Mouse (Mus musculus): Measurements from ENCODE around the gene Sgsm2.
A peak's percentile ranks its signal among the peaks of the same experiment; 100 is the strongest.
"Not testable (repeated sequence)": the region's sequence is repeated elsewhere in the genome, so short reads cannot be mapped to it uniquely, and the experiment has no call there.

The Sgsm2 gene

DNA sequence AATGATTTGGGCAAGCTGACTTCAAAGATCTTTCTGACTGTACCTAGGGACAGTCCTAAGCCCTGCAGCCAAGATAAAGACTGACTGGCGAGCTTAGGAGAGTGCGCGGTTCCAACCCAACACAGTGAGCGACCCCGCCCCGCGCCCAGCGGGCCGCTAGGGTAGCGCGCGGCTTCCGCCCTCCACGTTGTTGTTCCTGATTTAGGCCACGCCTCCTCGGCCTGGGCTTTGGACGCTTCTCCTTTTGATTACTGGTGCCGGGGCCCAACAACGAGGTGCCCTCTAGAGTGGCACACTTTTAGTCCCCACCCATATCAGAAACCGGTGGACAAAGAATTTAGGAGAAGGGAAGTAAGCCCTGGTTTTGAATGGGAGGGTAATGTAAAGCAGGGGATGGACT lies 67.0 kb downstream of the Sgsm2 start:
- peak; percentile 51 to 63 for DNase-seq (ENCODE audit: low spot score in 2 of 2)

DNA sequence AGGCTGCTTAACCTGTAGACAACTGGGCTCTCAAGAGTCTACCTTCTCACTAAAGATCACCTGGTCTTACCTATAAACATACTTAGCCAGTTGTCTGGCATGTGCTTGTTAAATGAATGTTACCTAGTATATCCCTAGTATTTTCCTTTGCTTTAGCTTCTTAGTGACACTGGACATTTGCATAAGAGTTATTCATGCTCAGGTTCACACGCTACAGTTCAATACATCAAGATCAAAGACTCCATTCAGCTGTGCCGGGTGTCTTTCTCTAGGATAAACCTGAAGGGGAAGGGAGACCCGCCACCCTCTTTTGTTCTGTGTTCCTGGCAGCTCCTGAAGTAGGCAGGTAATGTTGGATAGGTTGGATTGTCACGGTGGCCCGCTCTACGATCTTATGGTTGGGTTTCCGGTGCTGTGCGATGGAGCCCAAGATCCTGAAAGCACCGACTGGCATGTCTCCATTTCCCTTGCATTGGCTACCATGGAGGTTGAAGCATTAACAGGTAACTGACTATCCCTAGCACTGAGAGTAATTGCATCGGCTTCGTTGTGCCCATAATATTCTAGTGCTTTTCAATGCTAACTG lies 67.8 kb downstream of the Sgsm2 start:
- DNase-seq (ENCODE audit: low spot score in 2 of 2), result no peak

DNA sequence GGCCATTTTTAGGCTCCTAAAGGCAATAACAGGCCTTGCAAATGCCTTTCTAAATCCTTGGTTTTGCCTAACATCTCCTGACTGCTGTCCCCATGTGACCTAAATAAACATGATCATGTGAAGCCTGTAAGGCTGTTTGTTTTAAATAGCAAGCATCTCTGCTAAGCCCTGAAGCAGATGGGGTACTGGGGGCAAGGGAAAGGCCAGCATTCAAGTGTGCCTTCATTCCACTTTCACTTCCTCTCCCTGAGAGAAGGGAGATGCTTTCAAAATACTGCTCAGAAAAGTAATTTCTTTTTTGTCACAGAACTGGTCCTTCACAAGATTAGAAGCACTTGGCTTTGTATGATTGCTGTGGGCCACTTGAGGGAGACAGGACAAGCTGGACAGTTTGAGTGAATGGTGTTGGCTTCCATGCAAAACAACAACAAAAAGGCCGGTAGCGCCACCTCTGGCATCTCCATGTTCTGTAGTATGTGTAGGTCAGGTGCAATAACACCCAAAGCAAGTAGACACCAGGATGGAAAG lies 68.4 kb downstream of the Sgsm2 start:
- no peak for DNase-seq (ENCODE audit: low spot score in 2 of 2)

DNA sequence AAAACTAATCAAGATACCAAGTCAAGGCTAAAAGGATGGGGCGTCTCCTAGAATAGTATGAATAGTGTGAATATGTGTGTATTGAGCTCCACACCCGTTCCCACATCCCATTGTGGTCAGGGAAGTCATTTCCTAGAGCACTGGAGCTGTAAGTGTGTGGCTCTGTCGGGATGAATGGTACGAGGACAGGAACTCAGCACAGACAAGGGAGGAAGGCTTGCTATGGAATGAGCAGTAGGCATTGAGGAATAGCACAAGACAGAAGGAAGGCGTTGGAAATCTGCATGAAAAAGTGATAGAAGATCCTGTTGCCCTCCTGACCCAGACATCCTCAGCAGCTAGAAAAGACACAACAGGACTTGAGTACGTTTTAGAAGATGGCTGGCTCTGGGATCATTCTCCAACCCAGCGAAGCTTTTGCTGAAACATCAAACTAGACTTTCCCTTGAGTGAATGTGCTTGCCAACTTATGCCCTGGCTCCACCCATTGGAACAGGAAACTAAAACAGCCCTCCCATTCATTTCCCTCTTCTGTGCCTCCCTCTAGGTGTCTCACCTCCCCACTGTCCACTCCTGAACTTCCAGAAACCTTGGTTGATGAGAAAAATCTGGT lies 69.0 kb downstream of the Sgsm2 start:
- DNase-seq (ENCODE audit: low spot score in 2 of 2), result no peak

DNA sequence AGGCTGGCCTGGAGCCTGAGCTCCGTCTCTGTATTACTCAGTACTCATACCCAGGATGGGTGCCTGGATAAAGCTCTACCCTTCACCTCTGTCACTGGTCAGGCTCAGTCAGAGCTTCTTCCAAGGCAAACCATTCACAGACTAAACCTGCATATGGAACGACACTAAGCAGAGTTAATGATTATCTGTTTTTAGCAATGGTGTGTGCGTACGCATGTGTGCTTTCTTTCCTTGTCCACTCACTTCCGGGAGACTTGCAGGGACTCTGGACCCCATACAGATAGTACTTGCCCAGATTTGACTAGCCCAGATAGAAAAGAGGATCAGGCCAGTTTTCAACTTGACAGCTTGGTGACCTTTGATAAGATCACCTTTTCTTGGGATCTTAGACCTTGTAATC lies 70.2 kb downstream of the Sgsm2 start:
- DNase-seq (ENCODE audit: low spot score in 2 of 2), result no peak

GRCm38 (mm10) chr11:74826151-74826550 lies 70.7 kb downstream of the Sgsm2 start:
- no peak for DNase-seq (ENCODE audit: low spot score in 2 of 2)

DNA sequence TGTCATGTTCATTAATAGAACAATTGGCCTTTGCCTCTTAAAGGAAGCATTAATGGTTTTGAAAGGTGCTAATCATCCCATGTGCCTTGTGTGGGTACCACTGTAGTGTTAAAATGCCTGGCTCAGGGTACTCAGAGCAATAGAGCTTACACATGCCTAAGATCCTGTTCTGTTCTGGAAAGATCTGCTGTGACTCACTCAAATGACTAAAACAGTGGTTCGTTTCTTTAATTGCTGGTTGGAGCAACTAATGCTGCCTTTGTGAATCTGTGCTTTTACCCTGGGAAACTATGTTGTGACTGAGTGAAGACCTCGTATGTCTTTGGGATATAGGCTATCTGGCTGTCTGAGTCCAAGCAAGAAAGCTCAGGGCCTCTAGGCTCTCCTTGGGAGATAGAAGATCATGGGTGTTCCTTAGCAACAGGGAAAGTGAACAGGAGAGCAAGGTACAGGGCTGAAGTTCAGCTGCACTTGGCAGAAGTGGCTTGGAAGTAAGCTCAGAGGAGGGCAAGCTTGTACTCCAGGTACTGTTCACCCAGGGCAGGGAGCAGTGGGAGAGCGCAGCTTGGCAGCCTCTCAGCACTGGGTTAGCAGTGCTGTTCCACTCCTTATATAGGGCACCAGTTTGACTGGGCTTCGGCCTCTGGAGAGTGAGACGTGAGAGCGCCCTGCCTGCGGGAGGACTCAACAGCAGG lies 74.0 kb downstream of the Sgsm2 start:
- DNase-seq (ENCODE audit: low spot score in 2 of 2), result no peak

GRCm38 (mm10) chr11:74821463-74821862 lies 75.4 kb downstream of the Sgsm2 start:
- no peak for DNase-seq (ENCODE audit: low spot score in 2 of 2)

DNA sequence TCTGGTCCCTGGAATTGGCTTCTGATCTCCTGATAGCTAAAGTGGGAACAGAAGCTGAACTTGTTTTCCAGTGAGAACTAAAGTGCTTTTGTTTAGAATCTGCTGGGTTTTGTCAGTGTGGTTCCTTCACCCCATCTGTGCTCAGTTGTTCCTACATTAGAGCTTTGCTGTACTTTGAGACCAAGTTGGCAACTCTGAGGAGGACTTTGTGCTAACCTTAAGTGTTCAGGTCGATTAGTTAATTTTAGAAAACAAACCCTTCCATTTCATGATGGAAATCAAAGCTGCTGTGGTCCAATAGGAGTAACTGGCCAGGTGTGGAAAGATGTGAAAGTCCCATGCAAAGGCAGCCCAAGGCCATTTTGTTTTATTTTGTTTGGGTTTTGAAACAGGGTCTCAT lies 75.9 kb downstream of the Sgsm2 start:
- no peak for DNase-seq (ENCODE audit: low spot score in 2 of 2)

DNA sequence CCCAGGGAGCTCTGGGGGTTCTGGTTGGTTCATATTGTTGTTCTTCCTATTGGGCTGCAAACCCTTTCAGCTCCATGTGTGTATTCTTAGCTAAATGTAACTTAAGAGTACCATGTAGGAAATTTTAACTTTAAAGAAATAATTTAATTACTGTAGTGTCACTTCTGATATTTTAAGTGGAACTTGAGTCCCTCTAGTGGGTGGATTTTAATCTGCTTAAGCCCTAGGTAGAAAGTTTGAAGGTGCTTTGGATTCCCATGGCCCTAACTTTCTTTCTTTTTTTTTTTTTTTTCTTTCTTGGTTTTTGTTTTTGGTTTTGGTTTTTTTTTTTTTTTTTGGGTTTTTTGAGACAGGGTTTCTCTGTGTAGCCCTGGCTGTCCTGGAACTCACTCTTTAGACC lies 81.1 kb downstream of the Sgsm2 start:
- no peak for DNase-seq (ENCODE audit: low spot score in 2 of 2)

DNA sequence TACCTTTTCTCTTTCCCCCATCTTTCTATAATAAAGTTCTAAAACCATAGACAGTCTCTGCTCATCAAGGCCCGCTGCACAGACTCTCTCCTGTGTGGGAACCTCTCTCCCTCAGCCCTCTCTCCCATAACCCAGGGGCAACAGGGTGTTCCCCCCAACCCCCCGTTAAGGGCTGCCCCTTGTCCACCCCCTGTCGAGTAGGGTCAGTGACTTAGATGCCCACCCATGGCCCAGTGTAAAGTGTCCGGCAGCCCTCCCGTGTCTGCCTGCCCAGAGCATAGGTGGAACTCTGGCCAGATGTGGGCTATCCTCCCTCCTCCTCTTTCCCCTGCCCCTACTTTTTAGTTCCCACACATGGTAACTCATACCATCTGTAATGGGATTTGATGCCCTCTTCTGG lies 85.3 kb downstream of the Sgsm2 start:
- no peak for DNase-seq (ENCODE audit: low spot score in 2 of 2)

DNA sequence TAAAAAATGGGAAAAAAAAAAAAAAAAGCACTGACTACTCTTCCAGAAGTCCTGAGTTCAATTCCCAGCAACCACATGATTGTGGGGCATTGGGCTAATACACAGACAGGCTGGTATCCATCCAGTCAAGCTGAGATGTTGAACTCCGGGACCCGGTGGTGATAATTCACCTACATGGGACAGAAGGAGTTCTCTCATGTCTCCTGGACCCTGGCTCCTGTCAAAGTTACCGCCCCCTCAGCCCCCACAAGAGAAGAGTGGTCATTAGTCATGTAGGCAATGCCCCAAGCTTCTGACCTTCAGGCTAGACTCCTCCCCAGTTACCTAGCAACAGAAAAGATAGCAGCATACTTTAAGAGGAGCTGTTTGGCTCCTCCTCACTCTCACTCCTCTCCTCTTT lies 85.8 kb downstream of the Sgsm2 start:
- not testable (repeated sequence) for DNase-seq (ENCODE audit: low spot score in 2 of 2)

GRCm38 (mm10) chr11:74810134-74810533 lies 86.7 kb downstream of the Sgsm2 start:
- DNase-seq (ENCODE audit: low spot score in 2 of 2), result no peak

DNA sequence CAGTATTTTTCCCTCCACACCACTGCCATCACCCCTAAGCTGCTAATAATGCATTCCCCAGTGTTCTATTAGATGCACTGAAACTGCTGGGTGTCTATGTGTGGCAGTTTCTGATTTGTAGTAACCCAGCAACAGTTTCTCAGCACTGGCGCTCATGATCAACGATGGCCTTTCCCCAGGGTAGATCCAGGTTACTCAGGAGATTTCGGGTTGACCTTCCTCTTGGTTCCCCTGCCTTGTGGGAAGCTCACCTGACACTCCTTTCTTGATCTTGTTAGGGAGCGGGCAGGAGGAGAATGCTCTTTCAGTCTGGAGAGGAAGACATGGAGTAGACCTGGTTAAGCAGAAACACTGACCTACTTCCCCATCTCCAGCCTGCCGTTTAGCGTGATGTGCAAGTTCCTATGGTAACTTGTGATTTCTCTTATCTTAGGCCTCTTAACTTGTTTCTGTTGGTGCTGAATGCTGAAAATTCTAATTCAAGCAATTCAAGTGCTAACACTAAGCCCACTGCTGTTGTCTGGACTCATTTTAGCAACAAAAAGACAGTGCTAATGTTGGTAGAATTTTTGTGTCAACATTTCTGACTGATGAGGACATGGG lies 88.5 kb downstream of the Sgsm2 start:
- no peak for DNase-seq (ENCODE audit: low spot score in 2 of 2)

- DNase-seq (ENCODE audit: low spot score in 2 of 2), result no peak
Measured at GRCm38 (mm10) chr11:74807246-74807882, 89.5 kb downstream of the Sgsm2 start.

- no peak for DNase-seq (ENCODE audit: low spot score in 2 of 2)
Measured at GRCm38 (mm10) chr11:74804081-74804627, 92.7 kb downstream of the Sgsm2 start.

DNA sequence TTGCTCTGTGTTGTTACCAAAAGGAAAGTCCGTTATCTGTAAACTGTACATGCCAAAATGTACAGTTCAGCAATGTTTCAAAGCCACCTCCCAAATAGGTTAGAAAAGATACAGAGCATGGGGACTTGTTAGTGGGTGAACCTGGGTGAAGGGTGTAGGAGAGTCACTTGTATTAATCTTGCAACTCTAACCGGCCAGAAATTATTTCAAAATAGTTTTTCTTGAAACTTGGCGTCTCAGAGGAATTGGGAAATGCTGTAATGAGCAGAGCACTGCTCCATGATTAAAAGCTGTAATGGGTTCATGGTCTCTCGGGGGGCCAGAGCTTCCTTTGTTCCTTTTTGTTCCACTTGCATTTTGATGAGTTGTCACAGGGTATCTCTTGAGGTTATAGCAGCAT lies 96.2 kb downstream of the Sgsm2 start:
- DNase-seq (ENCODE audit: low spot score in 2 of 2), result no peak
